Mouse (Mus musculus): ENCODE data around the gene Mettl11b.

Gene Mettl11b

DNA sequence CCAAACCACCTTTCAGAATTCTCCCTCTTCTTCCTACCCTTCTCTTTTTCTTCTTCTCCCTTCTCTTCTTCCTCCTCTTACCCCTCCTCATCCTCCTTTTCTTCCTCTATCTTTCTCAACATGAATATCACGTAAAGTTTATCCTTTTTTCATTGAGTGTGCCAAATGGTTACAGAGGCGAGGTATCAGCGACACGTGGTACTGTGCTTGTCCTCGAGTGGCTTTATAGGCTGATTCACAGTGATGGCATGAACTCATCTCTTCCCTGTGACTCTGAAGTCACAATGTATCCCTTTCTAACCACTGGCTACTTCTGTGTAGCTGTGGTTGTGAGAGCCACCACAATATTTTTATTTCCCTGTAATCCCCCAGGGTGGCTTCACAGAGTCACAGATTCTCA is 68.6 kb downstream of the Mettl11b start:
- DNase-seq (ENCODE audit: extremely low spot score, low spot score) = no peak

Measured in neural tube, embryonic 10.5 days (tissue).